Mouse (Mus musculus): Measurements from ENCODE around the gene Lypd3.
A peak's percentile ranks its signal among the peaks of the same experiment; 100 is the strongest.

Lypd3 gene

DNA sequence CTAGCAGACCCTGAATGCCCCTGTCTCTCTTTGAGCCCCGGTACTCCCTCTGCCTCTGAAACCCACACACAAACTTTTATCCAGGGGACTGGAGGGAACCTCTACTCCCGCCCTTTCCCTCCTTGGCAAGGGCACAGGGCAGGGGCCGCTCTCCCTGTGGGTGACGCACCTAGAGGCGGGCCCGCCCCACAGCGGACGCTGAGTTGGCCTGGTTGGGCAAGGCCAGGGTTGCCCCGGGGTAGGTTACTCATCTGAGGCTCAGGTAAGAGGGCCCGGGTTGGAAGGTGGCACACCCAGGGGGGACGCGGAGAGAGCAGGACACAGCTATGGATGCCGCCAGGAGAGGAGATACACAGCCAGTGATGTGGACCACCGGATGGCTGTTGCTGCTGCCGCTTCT lies at the start of gene Lypd3:
TSS of gene Lypd3 (plus strand) at position 287 of the 400 bp plus-strand sequence.
- DNase-seq (ENCODE audit: low read depth, low spot score), result no peak

DNA sequence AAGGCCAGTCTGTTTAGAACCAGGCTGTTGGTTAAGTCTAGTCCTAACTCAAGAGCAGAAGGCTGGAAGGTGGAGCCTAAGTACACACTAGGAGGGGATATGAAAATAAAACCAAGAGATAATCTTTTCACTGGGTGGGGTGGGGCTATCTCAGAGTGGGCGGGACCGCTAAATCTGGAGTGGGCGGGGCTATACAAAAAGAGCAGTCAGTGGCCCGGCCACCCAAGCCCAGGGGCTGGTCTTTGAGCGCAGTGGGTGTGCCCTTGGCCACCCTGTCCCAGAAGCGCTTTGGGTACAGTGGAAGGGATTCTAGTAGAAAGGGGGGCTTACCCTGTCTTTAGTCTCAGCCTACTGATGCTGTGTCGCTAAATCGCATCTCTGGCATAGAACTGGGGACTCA lies 49.5 kb upstream of the Lypd3 start:
- no peak for DNase-seq (ENCODE audit: low read depth, low spot score)

- no peak for DNase-seq (ENCODE audit: low read depth, low spot score)
Observed at GRCm38 (mm10) chr7:24587330-24588105, 48.8 kb upstream of the Lypd3 start, which contains the start of the genes Ethe1 and Zfp575. Gene Ethe1 (plus strand): TSS chr7:24587543. Gene Zfp575 (minus strand): TSS chr7:24587641.

GRCm38 (mm10) chr7:24588336-24588735 lies 48.0 kb upstream of the Lypd3 start:
- no peak for DNase-seq (ENCODE audit: low read depth, low spot score)

- peak; percentile 46 for DNase-seq (ENCODE audit: low read depth, low spot score)
Observed at GRCm38 (mm10) chr7:24591735-24592134, 44.6 kb upstream of the Lypd3 start.

DNA sequence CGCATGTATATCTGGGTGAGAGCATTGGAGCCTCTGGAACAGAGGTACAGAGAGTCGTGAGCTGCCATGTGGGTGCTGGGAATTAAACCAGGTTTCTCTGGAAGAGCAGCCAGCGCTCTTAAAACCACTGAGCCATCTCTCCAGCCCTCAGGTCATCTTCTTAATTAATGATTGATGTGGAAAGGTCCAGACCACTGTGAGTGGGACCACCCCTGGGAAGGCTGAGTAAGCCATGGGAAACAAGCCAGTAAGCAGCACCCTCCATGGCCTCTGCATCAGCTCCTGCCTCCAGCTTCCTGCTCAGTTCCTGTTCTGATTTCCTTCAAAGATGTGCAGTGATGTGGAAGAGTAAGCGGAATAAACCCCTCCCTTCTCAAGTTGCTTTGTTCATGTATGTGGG lies 44.2 kb upstream of the Lypd3 start:
- DNase-seq (ENCODE audit: low read depth, low spot score), result no peak

- DNase-seq (ENCODE audit: low read depth, low spot score), result no peak
Observed at GRCm38 (mm10) chr7:24592781-24593180, 43.6 kb upstream of the Lypd3 start.

GRCm38 (mm10) chr7:24593621-24594308 lies 42.6 kb upstream of the Lypd3 start:
- DNase-seq (ENCODE audit: low read depth, low spot score), result peak; percentile 87

- DNase-seq (ENCODE audit: low read depth, low spot score), result no peak
Observed at GRCm38 (mm10) chr7:24594309-24594803, 42.0 kb upstream of the Lypd3 start.

- no peak for DNase-seq (ENCODE audit: low read depth, low spot score)
Observed at GRCm38 (mm10) chr7:24595464-24595863, 40.9 kb upstream of the Lypd3 start.

GRCm38 (mm10) chr7:24598121-24598520 lies 38.2 kb upstream of the Lypd3 start:
- no peak for DNase-seq (ENCODE audit: low read depth, low spot score)

DNA sequence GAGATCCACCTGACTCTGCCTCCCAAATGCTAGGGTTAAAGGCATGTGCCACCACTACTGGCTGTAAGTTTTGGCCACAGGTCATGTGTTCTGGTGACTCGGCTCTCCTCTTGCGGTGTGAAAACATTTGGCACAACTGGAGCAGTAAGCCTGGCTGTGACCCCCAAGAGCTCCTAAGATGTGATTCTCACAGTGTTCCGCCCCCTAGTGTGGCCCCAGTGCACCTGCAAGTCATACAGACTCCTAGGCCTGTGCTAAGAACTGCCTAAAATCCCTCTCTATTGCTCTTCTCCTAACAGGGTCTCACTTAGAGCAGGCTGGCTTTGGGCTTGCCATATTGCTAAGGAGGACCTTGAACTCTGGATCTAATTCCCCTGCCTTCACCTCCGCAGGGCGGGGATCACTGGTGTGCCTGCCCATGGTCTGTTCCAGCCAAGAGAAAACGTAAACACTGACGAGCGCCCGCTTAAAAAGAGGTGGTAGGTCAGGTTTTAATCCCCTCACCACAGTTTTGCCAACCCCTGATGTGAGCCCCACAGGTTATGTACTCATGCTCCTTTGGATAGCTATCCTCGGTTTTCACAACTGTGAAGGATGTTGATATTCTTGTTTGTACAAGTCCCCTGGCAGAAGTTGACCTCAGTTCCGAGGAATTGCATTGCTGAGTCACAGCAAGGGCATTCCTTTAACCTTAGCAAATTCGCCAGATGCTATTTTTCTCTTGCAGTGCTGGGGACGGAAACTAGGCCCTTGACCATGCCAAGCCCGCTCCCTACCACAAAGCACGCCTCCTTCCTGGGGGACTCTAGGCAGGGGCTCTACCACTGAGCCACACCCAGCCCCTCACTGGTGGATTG lies 36.9 kb upstream of the Lypd3 start:
- DNase-seq (ENCODE audit: low read depth, low spot score), result peak; percentile 50

DNA sequence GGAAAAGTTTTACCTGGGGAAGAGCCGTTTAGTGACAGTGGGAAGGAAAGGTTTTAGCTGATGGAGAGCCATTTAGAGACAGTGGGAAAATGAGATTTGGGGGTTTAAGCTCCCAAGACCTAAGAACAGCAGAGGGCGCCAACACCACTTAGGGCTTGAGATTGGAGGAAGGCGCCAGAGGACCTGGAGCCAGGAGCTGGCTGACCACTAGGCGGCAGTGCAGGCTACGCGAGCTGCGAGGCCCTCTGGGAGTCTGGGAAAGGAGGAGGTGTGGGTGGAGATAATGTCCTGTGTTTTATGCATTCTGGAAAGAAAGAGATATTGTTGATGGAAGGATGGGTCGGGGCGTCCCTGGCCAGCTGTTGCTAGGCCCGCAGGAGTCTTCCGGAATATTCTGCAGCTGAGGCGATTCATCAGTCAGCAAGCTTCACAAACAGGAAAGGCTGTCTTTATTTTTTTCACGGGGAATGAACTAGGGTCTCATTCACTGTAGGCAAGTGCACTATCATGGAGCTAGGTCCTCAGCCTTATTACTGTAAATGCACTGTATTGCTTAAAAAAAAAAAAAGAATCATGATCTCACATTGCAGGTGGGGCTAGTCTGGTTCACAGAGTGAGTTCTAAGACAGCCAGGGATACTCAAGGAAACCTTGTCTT lies 35.3 kb upstream of the Lypd3 start:
- DNase-seq (ENCODE audit: low read depth, low spot score), result peak; percentile 87

DNA sequence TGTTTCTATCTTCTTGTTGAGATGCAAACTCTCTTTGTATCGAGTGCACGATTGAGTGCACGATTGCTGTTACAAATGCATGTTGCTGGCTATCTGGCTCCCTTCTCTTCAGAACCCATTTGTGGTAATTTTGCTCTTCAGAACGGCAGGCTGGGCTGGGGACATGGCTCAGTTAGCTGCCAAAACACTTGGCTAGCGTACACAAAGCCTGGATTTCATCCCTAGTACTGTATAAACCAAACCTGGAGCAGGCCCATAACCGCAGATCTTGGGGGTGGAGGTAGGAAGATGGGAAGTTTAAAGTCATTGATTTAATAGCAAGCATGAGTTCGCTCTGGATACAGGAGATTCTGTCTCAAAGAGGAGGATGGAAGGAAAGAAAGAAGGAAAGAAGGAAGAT lies 30.8 kb upstream of the Lypd3 start:
- DNase-seq (ENCODE audit: low read depth, low spot score), result no peak

- no peak for DNase-seq (ENCODE audit: low read depth, low spot score)
Observed at GRCm38 (mm10) chr7:24606046-24606445, 30.3 kb upstream of the Lypd3 start.

DNA sequence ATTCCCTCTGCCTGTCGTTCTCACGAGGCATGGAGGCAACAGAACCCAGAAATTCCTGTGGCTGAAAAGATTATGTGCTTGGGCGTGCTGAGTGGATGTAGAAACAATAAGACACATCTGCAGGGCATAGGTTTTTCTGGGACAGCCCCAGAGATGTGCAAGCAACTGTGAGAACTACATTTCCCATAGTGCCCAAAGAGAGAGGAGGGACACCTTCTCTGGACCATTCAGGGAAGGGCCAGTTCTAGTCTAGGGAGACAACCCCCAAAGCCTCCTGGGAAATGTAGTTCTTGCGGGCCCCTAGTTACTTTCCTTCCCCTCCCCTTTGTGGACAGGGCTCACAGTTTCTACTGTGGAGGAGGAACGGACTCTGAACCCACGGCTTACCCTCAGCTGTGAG lies 28.3 kb upstream of the Lypd3 start:
- peak; percentile 53 for DNase-seq (ENCODE audit: low read depth, low spot score)

DNA sequence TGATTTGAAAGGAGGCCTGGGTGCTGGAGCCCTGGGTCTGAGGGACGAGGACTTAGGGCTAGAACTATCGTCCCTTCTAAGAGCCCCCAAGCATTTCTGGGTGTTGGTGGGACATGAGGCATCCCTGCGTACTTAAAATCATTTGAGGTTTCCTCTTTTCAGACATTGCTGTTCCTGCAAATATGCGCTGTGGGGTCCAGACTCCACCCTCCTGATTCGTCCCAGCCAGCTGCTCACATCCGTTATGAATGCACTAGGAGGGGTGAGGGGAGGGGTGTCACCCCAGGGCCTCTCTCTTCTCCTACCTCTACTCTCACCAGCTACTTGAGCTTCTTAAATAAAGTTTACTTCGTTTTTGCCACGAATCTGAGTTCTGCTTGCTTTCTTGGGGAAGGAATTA lies 27.8 kb upstream of the Lypd3 start:
- no peak for DNase-seq (ENCODE audit: low read depth, low spot score)

GRCm38 (mm10) chr7:24610144-24610878 lies 26.0 kb upstream of the Lypd3 start, which contains the start of gene Phldb3:
Gene Phldb3 (plus strand): TSS chr7:24610763.
- peak; percentile 70 for DNase-seq (ENCODE audit: low read depth, low spot score)

- peak; percentile 93 for DNase-seq (ENCODE audit: low read depth, low spot score)
Observed at GRCm38 (mm10) chr7:24610879-24611494, 25.4 kb upstream of the Lypd3 start.

DNA sequence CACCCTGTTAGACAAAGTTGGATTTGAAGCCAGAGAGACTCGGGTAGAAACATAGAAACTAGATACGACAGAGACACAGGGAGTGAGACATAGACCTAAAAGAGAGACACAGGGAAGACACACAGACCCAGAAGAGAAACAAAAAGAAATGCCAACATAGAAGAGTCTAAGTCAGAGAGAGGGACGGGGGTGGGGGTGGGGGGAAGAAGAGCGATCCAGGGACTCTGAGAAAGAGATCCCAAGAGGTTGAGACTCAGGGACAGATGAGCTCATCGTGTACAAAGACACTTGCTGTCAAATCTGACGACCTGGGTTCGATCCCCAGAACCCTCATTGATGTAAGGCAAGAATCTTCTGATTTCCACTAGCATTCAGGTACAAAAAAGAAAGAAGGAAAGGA lies 24.6 kb upstream of the Lypd3 start:
- DNase-seq (ENCODE audit: low read depth, low spot score), result no peak
